Mouse (Mus musculus) cerebellum, adult 2 months (tissue): Measurements from ENCODE around the gene Tmem94. TPM values are rescaled to one million over a fixed set of nuclear protein-coding genes. Genes with fewer than 3 reads are reported as not detected.

Experiments
- DNase-seq, 2 experiments: peaks; one replicate each; pipeline ENCODE4 v3.0.0; 2021
- H3K27ac ChIP-seq: fragments of 200-500 bp; 2 replicates; pipeline ENCODE4 v1.5.1; 2012; ENCODE audit warnings: low read length, control low read depth, inconsistent platforms; ENCODE audit not compliant: insufficient read depth
- H3K27me3 ChIP-seq: fragments of 200-500 bp; 2 replicates; pipeline ENCODE4 v1.6.1; 2012; ENCODE audit warnings: inconsistent platforms, mild to moderate bottlenecking, low read length, moderate library complexity; ENCODE audit not compliant: control insufficient read depth, insufficient read depth
- H3K4me1 ChIP-seq: fragments of 200-500 bp; 2 replicates; pipeline ENCODE4 v1.6.1; 2011; ENCODE audit warnings: low read length; ENCODE audit not compliant: control insufficient read depth, insufficient read depth
- H3K4me3 ChIP-seq: fragments of 200-500 bp; replicated peaks from 2 replicates; pipeline ENCODE3; 2011; ENCODE audit warnings: mild to moderate bottlenecking, low read depth, low read length, control low read depth; ENCODE audit not compliant: insufficient read depth
- CTCF ChIP-seq: fragments of 200-500 bp; IDR thresholded peaks from 2 replicates; pipeline ENCODE4 v1.5.1; 2011; ENCODE audit warnings: low read depth, mild to moderate bottlenecking, control low read depth, low read length, moderate library complexity, borderline replicate concordance; ENCODE audit not compliant: insufficient read depth
- POLR2A ChIP-seq: fragments of 200-500 bp; IDR thresholded peaks from 2 replicates; pipeline ENCODE4 v1.6.1; 2011; ENCODE audit warnings: low read length, control low read depth, borderline replicate concordance; ENCODE audit not compliant: insufficient read depth
- WGBS: fragments of 180-500 bp; shearing (Covaris S2); methylation state at CpG from one replicate; pipeline ENCODE4 v1.1.7; 2018; 5-methylcytosine and 5-hydroxymethylcytosine counted together
- polyA plus RNA-seq: library from polyadenylated mRNA; depleted of rRNA; stranded (reverse); fragments of >200 nt; gene quantifications from 2 replicates; pipeline ENCODE4 v1.2.3, GENCODE M21; 2012

Gene Tmem94
- polyA plus RNA-seq, 1 experiment = 54.2 TPM

DNA sequence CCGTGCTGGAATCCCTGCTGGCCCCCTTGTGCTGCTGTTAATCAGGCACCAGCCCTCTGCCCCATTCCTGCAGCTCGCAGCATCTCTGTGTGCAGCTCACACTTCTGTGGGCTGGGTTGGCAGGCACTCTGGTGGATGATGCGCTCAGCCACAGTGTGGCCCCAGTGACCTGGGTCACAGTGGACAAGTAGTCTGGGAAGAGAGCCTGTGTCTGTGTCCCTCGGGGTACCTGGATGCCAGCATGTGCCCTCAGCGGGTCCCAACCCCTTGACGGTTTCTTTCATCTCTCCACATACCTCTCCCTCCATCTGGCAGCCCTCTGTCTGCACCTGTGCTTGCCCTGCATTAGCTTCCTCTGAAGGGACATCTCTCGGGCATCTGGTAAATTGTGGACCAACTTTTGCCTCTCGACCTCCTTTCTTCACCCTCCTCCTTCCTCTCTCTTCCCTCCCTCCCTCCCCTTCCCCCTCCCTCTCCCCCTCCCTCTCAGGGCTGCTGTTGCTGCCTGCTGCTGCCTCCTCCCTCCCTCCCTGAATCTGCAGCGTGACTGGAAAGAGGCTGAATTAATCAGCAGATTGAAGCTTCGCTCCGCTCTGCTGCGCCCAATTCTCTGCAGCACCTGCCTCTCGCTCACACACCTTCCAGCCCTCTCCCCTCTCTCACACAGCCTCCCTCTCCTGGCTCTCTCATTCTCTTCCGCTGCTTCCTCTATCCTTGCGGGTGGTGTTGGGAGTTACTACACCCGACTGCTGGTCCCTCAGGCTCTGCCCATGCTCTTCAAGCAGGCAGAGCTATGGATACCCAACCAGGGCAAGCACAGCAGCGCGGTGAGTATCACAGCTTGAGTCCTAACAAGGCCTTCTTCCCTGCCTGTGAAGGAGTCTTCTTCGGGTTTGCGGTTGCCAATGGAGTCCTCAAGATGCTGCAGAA is 15.2 kb downstream of the Tmem94 start:
- H3K27me3 ChIP-seq = no peaks in the 10 kb centered on the region
- DNase-seq = peak; percentile 21 to 33
- H3K27ac ChIP-seq = peak overlapping the region; percentile 13; the same call in 1 of the 2 replicates
- 34% methylated on average over 20 of the region's 20 CpGs for WGBS
- H3K4me1 ChIP-seq = peaks cover 13% of the 10 kb centered on the region
- H3K4me3 ChIP-seq = peak overlapping the region; percentile 37
- TF ChIP-seq POLR2A = no peak
- TF ChIP-seq CTCF = no peak

GRCm38 (mm10) chr11:115786473-115786872 is 21.2 kb downstream of the Tmem94 start:
- TF ChIP-seq POLR2A (no peak), CTCF (no peak)
- DNase-seq = no peak
- Histone ChIP-seq H3K4me3 (no peak overlapping the region), H3K4me1 (peaks cover 21% of the 10 kb centered on the region), H3K27ac (no peak overlapping the region), H3K27me3 (no peaks in the 10 kb centered on the region)
- WGBS = 68% methylated on average over 6 of the region's 6 CpGs

- no peak overlapping the region for H3K4me3 ChIP-seq
- no peaks in the 10 kb centered on the region for H3K27me3 ChIP-seq
- H3K27ac ChIP-seq = no peak overlapping the region
- 26% methylated on average over 7 of the region's 7 CpGs for WGBS
- TF ChIP-seq CTCF (no peak), POLR2A (no peak)
- DNase-seq = peak; percentile 69 to 76
- H3K4me1 ChIP-seq = peaks cover 39% of the 10 kb centered on the region
Measured at GRCm38 (mm10) chr11:115789787-115790186, 24.6 kb downstream of the Tmem94 start.

GRCm38 (mm10) chr11:115791919-115792318 is 26.7 kb downstream of the Tmem94 start:
- peak; percentile 68 to 81 for DNase-seq
- no peak overlapping the region for H3K4me3 ChIP-seq
- TF ChIP-seq POLR2A (no peak), CTCF (no peak)
- no peaks in the 10 kb centered on the region for H3K27me3 ChIP-seq
- 17% methylated on average over 16 of the region's 16 CpGs for WGBS
- H3K4me1 ChIP-seq = peaks cover 31% of the 10 kb centered on the region
- H3K27ac ChIP-seq = no peak overlapping the region

GRCm38 (mm10) chr11:115792353-115792752 is 27.1 kb downstream of the Tmem94 start:
- Histone ChIP-seq H3K27ac (no peak overlapping the region), H3K27me3 (no peaks in the 10 kb centered on the region), H3K4me3 (no peak overlapping the region), H3K4me1 (peaks cover 29% of the 10 kb centered on the region)
- DNase-seq = peak; percentile 54 to 68
- WGBS = 45% methylated on average over 14 of the region's 14 CpGs
- TF ChIP-seq POLR2A = no peak
- no peak for TF ChIP-seq CTCF

- no peak for TF ChIP-seq CTCF
- no peak for TF ChIP-seq POLR2A
- Histone ChIP-seq H3K4me1 (peaks cover 14% of the 10 kb centered on the region), H3K4me3 (no peak overlapping the region), H3K27me3 (no peaks in the 10 kb centered on the region), H3K27ac (no peak overlapping the region)
- DNase-seq = no peak
- WGBS = 80% methylated on average over 15 of the region's 15 CpGs
Measured at GRCm38 (mm10) chr11:115796898-115797297, 31.7 kb downstream of the Tmem94 start.

GRCm38 (mm10) chr11:115797665-115798064 is 32.4 kb downstream of the Tmem94 start:
- TF ChIP-seq POLR2A = no peak
- no peak for TF ChIP-seq CTCF
- DNase-seq = no peak
- Histone ChIP-seq H3K27me3 (no peaks in the 10 kb centered on the region), H3K4me1 (peaks cover 6% of the 10 kb centered on the region), H3K27ac (no peak overlapping the region), H3K4me3 (no peak overlapping the region)
- 82% methylated on average over 9 of the region's 9 CpGs for WGBS

DNA sequence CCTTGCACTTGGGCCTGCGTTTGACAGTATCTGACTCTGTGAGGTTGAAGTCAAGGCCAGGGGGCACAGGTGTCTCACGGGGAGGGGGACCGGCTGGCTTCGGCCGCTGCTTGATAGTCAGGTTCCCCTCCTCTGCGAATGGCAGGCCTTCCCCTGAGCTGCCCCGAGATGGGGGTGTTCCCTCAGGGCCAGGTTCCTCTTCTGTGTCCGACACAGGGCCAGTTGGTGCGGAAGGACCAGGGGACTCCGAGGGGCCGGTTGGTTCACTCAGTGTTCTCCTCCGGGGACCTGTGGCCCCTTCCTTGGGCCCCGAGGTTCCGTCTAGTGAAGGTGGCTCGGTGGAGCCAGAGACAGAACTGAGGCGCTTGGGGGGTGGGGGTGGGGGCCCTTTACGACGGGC is 35.7 kb downstream of the Tmem94 start:
- no peak for DNase-seq
- TF ChIP-seq POLR2A (no peak), CTCF (no peak)
- H3K4me1 ChIP-seq = no peaks in the 10 kb centered on the region
- no peaks in the 10 kb centered on the region for H3K27me3 ChIP-seq
- H3K27ac ChIP-seq = no peak overlapping the region
- 88% methylated on average over 18 of the region's 18 CpGs for WGBS
- H3K4me3 ChIP-seq = no peak overlapping the region
